8 mouse cellular contexts compared by ENCODE assay signal in the genomic region with DNA sequence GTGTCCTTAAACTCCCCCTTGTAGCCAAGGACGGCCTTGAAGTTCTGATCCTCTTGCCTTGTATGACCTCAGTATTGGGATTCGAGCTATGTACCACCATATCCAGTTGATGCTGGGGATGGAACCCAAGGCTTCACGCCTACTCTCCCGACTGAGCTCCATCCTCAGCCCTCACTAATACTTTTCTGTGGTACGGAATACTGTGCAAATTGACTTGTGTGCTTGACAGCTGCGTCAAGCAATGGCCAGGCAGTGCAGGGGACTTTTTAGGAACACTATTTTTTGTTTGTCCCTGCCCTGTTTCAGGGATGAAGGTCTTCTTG. TPM values are rescaled to one million over a fixed set of nuclear protein-coding genes. Genes with fewer than 3 reads are reported as not detected.
DNase-seq lines count a peak whose midpoint lies in the region; ATAC-seq and TF ChIP-seq lines count a peak whose summit lies in the region.

No protein-coding gene starts in this region.

- 39% methylated on average over 6 of the region's 6 CpGs for WGBS in lung, postnatal 0 days
- 50% methylated on average over 6 of the region's 6 CpGs for WGBS in forebrain, embryonic 10.5 days
- 49% methylated on average over 6 of the region's 6 CpGs for WGBS in limb, embryonic 10.5 days
- WGBS in olfactory bulb, adult 2 months = 38% methylated on average over 6 of the region's 6 CpGs

- TF ChIP-seq EP300 in lung, postnatal 0 days (IDR thresholded peaks at IDR 0.05) = no peak

- H3K36me3 ChIP-seq in lung, postnatal 0 days (ENCODE audit: insufficient read depth, low read length) = no peaks in the 10 kb centered on the region
- peaks cover 35% of the 10 kb centered on the region for H3K36me3 ChIP-seq in forebrain, embryonic 10.5 days (replicated peaks)
- peaks cover 28% of the 10 kb centered on the region for H3K36me3 ChIP-seq in limb, embryonic 10.5 days

- TF ChIP-seq CTCF in lung, postnatal 0 days (IDR thresholded peaks at IDR 0.05) = no peak
- TF ChIP-seq CTCF in olfactory bulb, adult 2 months (IDR thresholded peaks at IDR 0.05; ENCODE audit: insufficient read depth, low read depth, low read length) = no peak

- H3K27ac ChIP-seq in lung, postnatal 0 days (ENCODE audit: low read length) = no peak overlapping the region
- peak overlapping the region; percentile 96 for H3K27ac ChIP-seq in forebrain, embryonic 10.5 days
- peak overlapping the region; percentile 97 for H3K27ac ChIP-seq in limb, embryonic 10.5 days
- no peak overlapping the region for H3K27ac ChIP-seq in olfactory bulb, adult 2 months (ENCODE audit: insufficient read depth, low read depth, low read length)

- no peak for TF ChIP-seq POLR2A in olfactory bulb, adult 2 months (IDR thresholded peaks at IDR 0.05; ENCODE audit: insufficient read depth, low read depth, low read length)

- no peak overlapping the region; the same call in 1 of the 2 replicates for H3K9ac ChIP-seq in lung, postnatal 0 days (replicated peaks; ENCODE audit: low read depth)

- no peaks in the 10 kb centered on the region for H3K27me3 ChIP-seq in lung, postnatal 0 days (replicated peaks; ENCODE audit: insufficient read depth, low read length)
- peaks cover 14% of the 10 kb centered on the region for H3K27me3 ChIP-seq in forebrain, embryonic 10.5 days (ENCODE audit: poor library complexity, severe bottlenecking)
- H3K27me3 ChIP-seq in limb, embryonic 10.5 days (ENCODE audit: low read depth, poor library complexity, severe bottlenecking) = peaks cover 6% of the 10 kb centered on the region; the same call in 1 of the 2 replicates

- peak overlapping the region; percentile 71 for H3K4me3 ChIP-seq in lung, postnatal 0 days (ENCODE audit: low read depth, low read length)
- peak overlapping the region; percentile 78 for H3K4me3 ChIP-seq in forebrain, embryonic 10.5 days
- peak overlapping the region; percentile 78 for H3K4me3 ChIP-seq in limb, embryonic 10.5 days
- H3K4me3 ChIP-seq in olfactory bulb, adult 2 months (ENCODE audit: insufficient read depth, low read depth, low read length) = peak overlapping the region; percentile 90

- no peak for DNase-seq in lung, postnatal 0 days (ENCODE audit: low spot score)
- no peak for DNase-seq in lung, postnatal 14 days
- DNase-seq in forebrain, embryonic 10.5 days (ENCODE audit: extremely low spot score, low spot score) = no peak
- no peak for DNase-seq in limb, embryonic 10.5 days (ENCODE audit: low spot score)
- no peak for DNase-seq in frontal cortex, postnatal 25 days (ENCODE audit: low spot score in 2 of 2)
- no peak for DNase-seq in gastrocnemius, adult 8-10 months (ENCODE audit: low spot score in 2 of 2)

- no peaks in the 10 kb centered on the region for H3K9me3 ChIP-seq in lung, postnatal 0 days (ENCODE audit: low read length)
- H3K9me3 ChIP-seq in forebrain, embryonic 10.5 days = peaks cover 9% of the 10 kb centered on the region
- H3K9me3 ChIP-seq in limb, embryonic 10.5 days (replicated peaks) = 0 out of 2 replicates have a peak, but pooled peaks cover 2% of the 10 kb centered on the region

- H3K4me2 ChIP-seq in lung, postnatal 0 days (replicated peaks; ENCODE audit: low read depth, low read length) = peak overlapping the region; percentile 96

- ATAC-seq in lung, postnatal 0 days = no peak; the same call in 1 of the 2 replicates
- no peak for ATAC-seq in megakaryocyte progenitor cell, adult 5-6 weeks (replicated peaks; ENCODE audit: poor library complexity)

- no peaks in the 10 kb centered on the region for H3K4me1 ChIP-seq in lung, postnatal 0 days (ENCODE audit: insufficient read depth, low read depth, low read length)
- H3K4me1 ChIP-seq in forebrain, embryonic 10.5 days = peaks cover 19% of the 10 kb centered on the region
- H3K4me1 ChIP-seq in limb, embryonic 10.5 days = peaks cover 19% of the 10 kb centered on the region
- peaks cover 12% of the 10 kb centered on the region for H3K4me1 ChIP-seq in olfactory bulb, adult 2 months (ENCODE audit: control insufficient read depth, insufficient read depth, low read length)

RNA-seq across cellular contexts. Expression of a gene that starts 5.7 kb away (rescaled TPM):
- 31.5 and 36.9 TPM in 2 replicates for polyA plus RNA-seq in lung, postnatal 0 days (2015; fragmentation: Nextera tagmentation; extraction: Ambion mirVana)
- 54.9 and 57.0 TPM in 2 replicates for polyA plus RNA-seq in forebrain, embryonic 10.5 days (2016; fragmentation: Nextera tagmentation; extraction: Ambion mirVana)
- polyA plus RNA-seq in limb, embryonic 10.5 days (2016; fragmentation: Nextera tagmentation; extraction: Ambion mirVana) = 65.4 and 65.6 TPM in 2 replicates
- not detected in 2 replicates for polyA plus RNA-seq in olfactory bulb, adult 2 months (2012; ENCODE audit: insufficient read depth, insufficient read length, low replicate concordance, missing spikeins)
- 10.6 and 10.7 TPM in 2 replicates for total RNA-seq in megakaryocyte progenitor cell, adult 5-6 weeks (2015)
- 4.3 and 6.8 TPM in 2 replicates for total RNA-seq in megakaryocyte progenitor cell, adult 5-6 weeks (2017)
- 1 to 10 TPM; 3.7 to 4.5 (median 4.0) TPM for total RNA-seq in gastrocnemius, adult 8-10 months (2022)

RNA-seq across cellular contexts. Expression of a gene that starts 49.7 kb away (rescaled TPM):
- 31.0 and 31.5 TPM in 2 replicates for polyA plus RNA-seq in lung, postnatal 0 days (2015; fragmentation: Nextera tagmentation; extraction: Ambion mirVana)
- polyA plus RNA-seq in forebrain, embryonic 10.5 days (2016; fragmentation: Nextera tagmentation; extraction: Ambion mirVana) = 61.3 and 64.0 TPM in 2 replicates
- 57.2 and 61.0 TPM in 2 replicates for polyA plus RNA-seq in limb, embryonic 10.5 days (2016; fragmentation: Nextera tagmentation; extraction: Ambion mirVana)
- not detected in 2 replicates for polyA plus RNA-seq in olfactory bulb, adult 2 months (2012; ENCODE audit: insufficient read depth, insufficient read length, low replicate concordance, missing spikeins)
- total RNA-seq in megakaryocyte progenitor cell, adult 5-6 weeks (2015) = 39.3 and 40.3 TPM in 2 replicates
- 36.6 and 62.7 TPM in 2 replicates for total RNA-seq in megakaryocyte progenitor cell, adult 5-6 weeks (2017)
- 10 to 100 TPM; 18.0 to 22.5 (median 20.7) TPM for total RNA-seq in gastrocnemius, adult 8-10 months (2022)

RNA-seq across cellular contexts. Expression of a gene that starts 49.7 kb away (rescaled TPM):
- 27.3 and 29.7 TPM in 2 replicates for polyA plus RNA-seq in lung, postnatal 0 days (2015; fragmentation: Nextera tagmentation; extraction: Ambion mirVana)
- polyA plus RNA-seq in forebrain, embryonic 10.5 days (2016; fragmentation: Nextera tagmentation; extraction: Ambion mirVana) = 33.2 and 36.6 TPM in 2 replicates
- 26.1 and 27.5 TPM in 2 replicates for polyA plus RNA-seq in limb, embryonic 10.5 days (2016; fragmentation: Nextera tagmentation; extraction: Ambion mirVana)
- not detected in 2 replicates for polyA plus RNA-seq in olfactory bulb, adult 2 months (2012; ENCODE audit: insufficient read depth, insufficient read length, low replicate concordance, missing spikeins)
- 22.7 and 23.0 TPM in 2 replicates for total RNA-seq in megakaryocyte progenitor cell, adult 5-6 weeks (2015)
- 19.2 and 32.1 TPM in 2 replicates for total RNA-seq in megakaryocyte progenitor cell, adult 5-6 weeks (2017)
- total RNA-seq in gastrocnemius, adult 8-10 months (2022) = 10 to 100 TPM in 3 of 4 experiments, 1 to 10 TPM in 1; 8.4 to 16.5 (median 11.7) TPM

Comparison
In these comparisons a context has a peak if more than half of its experiments do, and no peak if none do; other contexts are left out.
1. H3K27ac ChIP-seq: peak in forebrain, embryonic 10.5 days (single experiment) and limb, embryonic 10.5 days (single experiment); none in lung, postnatal 0 days (single experiment) and olfactory bulb, adult 2 months (single experiment).
2. Peak in every context shown above with its lines, with median percentiles within 50 percentile points of each other: H3K4me3 ChIP-seq.